ENCODE assay signal across 17 mouse cellular contexts in genomic region chr10:99881901-99882300, GRCm38 (mm10).
"Had no signal": no experiment of that assay in that cellular context is flagged by ENCODE, and none has a peak within 500 bp of the region (broad histone marks: within the 10 kb centered on the region; RNA-seq: fewer than 3 reads in every experiment).

No protein-coding gene starts in this region.

- ATAC-seq: liver, embryonic 12.5 days; liver, postnatal 0 days; lung, postnatal 0 days; midbrain, embryonic 13.5 days; midbrain, embryonic 15.5 days; midbrain, embryonic 16.5 days had no signal

- DNase-seq: left cerebral cortex, postnatal 4 days; liver; liver, embryonic 13.5 days; liver, postnatal 0 days; lung, adult 18-20 months; lung, adult 2 months; lung, embryonic 14.5 days; lung, postnatal 10 days; lung, postnatal 14 days; lung, postnatal 36 days; lung, postnatal 4 days; midbrain, embryonic 14.5 days had no signal
